ENCODE assay signal across 10 mouse cellular contexts in the genomic region with DNA sequence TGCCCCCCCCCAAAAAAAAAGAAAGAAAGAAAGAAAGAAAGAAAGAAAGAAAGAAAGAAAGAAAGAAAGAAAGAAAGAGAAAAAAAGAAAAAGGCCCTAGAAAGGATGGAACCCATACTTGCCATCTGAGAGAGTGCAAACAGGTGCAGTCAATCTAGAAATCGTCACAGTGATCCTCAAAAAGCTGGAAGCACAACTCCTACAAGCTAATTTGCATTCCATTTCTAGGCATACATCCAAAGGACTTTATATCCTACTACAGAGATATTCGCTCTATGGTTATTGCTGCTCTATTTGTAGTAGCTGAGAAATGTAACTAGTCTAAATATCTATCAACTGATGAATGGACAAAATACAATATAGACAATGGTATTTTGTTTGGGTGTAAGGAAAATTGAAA.
"Had no signal": no experiment of that assay in that cellular context is flagged by ENCODE, and none has a peak within 500 bp of the region (broad histone marks: within the 10 kb centered on the region; RNA-seq: fewer than 3 reads in every experiment).

No protein-coding gene starts in this region.

- DNase-seq: lung, adult 18-20 months; lung, embryonic 14.5 days; lung, postnatal 10 days; lung, postnatal 36 days; right cerebral cortex, postnatal 14 days; thymus, adult 18-20 months; thymus, postnatal 14 days; thymus, postnatal 36 days had no signal

- ATAC-seq: midbrain, embryonic 13.5 days; midbrain, embryonic 15.5 days had no signal
